Mouse (Mus musculus) kidney, adult 11 months (tissue): ENCODE data around the gene Afg3l1.
"Not testable (repeated sequence)": the region's sequence is repeated elsewhere in the genome, so short reads cannot be mapped to it uniquely, and the experiment has no call there.

Source experiments
- DNase-seq: peaks from one replicate; pipeline ENCODE4 v3.0.0; 2022

The Afg3l1 gene

GRCm38 (mm10) chr8:123477737-123478258 is at the start of gene Afg3l1:
Gene Afg3l1 (plus strand): TSS chr8:123477903.
- peak; percentile 93 for DNase-seq

GRCm38 (mm10) chr8:123428343-123428893 is 49.3 kb upstream of the Afg3l1 start:
- no peak for DNase-seq

- no peak for DNase-seq
These were observed 48.6 kb upstream of the Afg3l1 start for GRCm38 (mm10) chr8:123428939-123429721.

- DNase-seq: not testable (repeated sequence)
These were observed 48.0 kb upstream of the Afg3l1 start for GRCm38 (mm10) chr8:123429722-123430013.

GRCm38 (mm10) chr8:123430936-123431335 is 46.8 kb upstream of the Afg3l1 start:
- not testable (repeated sequence) for DNase-seq

GRCm38 (mm10) chr8:123431616-123432365 is 45.9 kb upstream of the Afg3l1 start:
- DNase-seq: no peak

GRCm38 (mm10) chr8:123432381-123432780 is 45.3 kb upstream of the Afg3l1 start:
- DNase-seq: no peak

GRCm38 (mm10) chr8:123433241-123433974 is 44.3 kb upstream of the Afg3l1 start:
- not testable (repeated sequence) for DNase-seq

- no peak for DNase-seq
These were observed 35.9 kb upstream of the Afg3l1 start for GRCm38 (mm10) chr8:123441788-123442187.

- DNase-seq: no peak
These were observed 35.4 kb upstream of the Afg3l1 start for GRCm38 (mm10) chr8:123442351-123442750.

GRCm38 (mm10) chr8:123442871-123443575 is 34.7 kb upstream of the Afg3l1 start:
- peak; percentile 96 for DNase-seq

- DNase-seq: peak; percentile 89
These were observed 34.2 kb upstream of the Afg3l1 start for GRCm38 (mm10) chr8:123443576-123443921.

GRCm38 (mm10) chr8:123444131-123444530 is 33.6 kb upstream of the Afg3l1 start:
- DNase-seq: no peak

GRCm38 (mm10) chr8:123445981-123446380 is 31.7 kb upstream of the Afg3l1 start:
- DNase-seq: peak; percentile 31

- no peak for DNase-seq
These were observed 30.9 kb upstream of the Afg3l1 start for GRCm38 (mm10) chr8:123446799-123447198.

- DNase-seq: no peak
These were observed 26.9 kb upstream of the Afg3l1 start for GRCm38 (mm10) chr8:123450783-123451182.

GRCm38 (mm10) chr8:123451747-123452146 is 26.0 kb upstream of the Afg3l1 start:
- DNase-seq: not testable (repeated sequence)

- no peak for DNase-seq
These were observed 25.6 kb upstream of the Afg3l1 start for GRCm38 (mm10) chr8:123452149-123452548.

GRCm38 (mm10) chr8:123453291-123453690 is 24.4 kb upstream of the Afg3l1 start:
- no peak for DNase-seq

- no peak for DNase-seq
These were observed 23.8 kb upstream of the Afg3l1 start for GRCm38 (mm10) chr8:123453951-123454350.

- no peak for DNase-seq
These were observed 23.1 kb upstream of the Afg3l1 start for GRCm38 (mm10) chr8:123454559-123454958.

- DNase-seq: no peak
These were observed 14.1 kb upstream of the Afg3l1 start for GRCm38 (mm10) chr8:123463651-123464050.
